23 mouse cellular contexts compared by ENCODE assay signal in genomic region chr10:122515698-122516097, GRCm38 (mm10).
DNase-seq lines count a peak whose midpoint lies in the region; ATAC-seq and TF ChIP-seq lines count a peak whose summit lies in the region.
"Had no signal": no experiment of that assay in that cellular context is flagged by ENCODE, and none has a peak within 500 bp of the region (broad histone marks: within the 10 kb centered on the region; RNA-seq: fewer than 3 reads in every experiment).

No protein-coding gene starts in this region.

- no peak for TF ChIP-seq EP300 in liver, embryonic 14.5 days (IDR thresholded peaks at IDR 0.05; ENCODE audit: low read depth)

- 0 out of 2 replicates have a peak, but pooled peaks cover 5% of the 10 kb centered on the region for H3K9me3 ChIP-seq in liver, embryonic 12.5 days (replicated peaks)
- H3K9me3 ChIP-seq in liver, embryonic 11.5 days (ENCODE audit: control insufficient read depth, low read length): peaks cover 6% of the 10 kb centered on the region; the same call in 1 of the 2 replicates
- no peaks in the 10 kb centered on the region for H3K9me3 ChIP-seq in liver, embryonic 14.5 days (ENCODE audit: control insufficient read depth, low read length)
- no peaks in the 10 kb centered on the region for H3K9me3 ChIP-seq in liver, embryonic 16.5 days (replicated peaks; ENCODE audit: control insufficient read depth, low read length)
- H3K9me3 ChIP-seq in forebrain, embryonic 14.5 days (replicated peaks; ENCODE audit: control insufficient read depth, low read length): no peaks in the 10 kb centered on the region
- H3K9me3 ChIP-seq: embryonic facial prominence, embryonic 15.5 days; forebrain, embryonic 15.5 days had no signal

- H3K4me3 ChIP-seq in liver, embryonic 12.5 days: no peak overlapping the region
- no peak overlapping the region for H3K4me3 ChIP-seq in liver, embryonic 11.5 days (ENCODE audit: low read depth, low read length)
- H3K4me3 ChIP-seq in liver, embryonic 14.5 days (ENCODE audit: insufficient read depth in 1 of 2, low read depth in 2 of 2, low read length in 2 of 2): no peak overlapping the region
- H3K4me3 ChIP-seq in liver, embryonic 16.5 days (ENCODE audit: low read depth, low read length): no peak overlapping the region
- no peak overlapping the region for H3K4me3 ChIP-seq in forebrain, embryonic 14.5 days (ENCODE audit: low read depth, low read length)
- H3K4me3 ChIP-seq: embryonic facial prominence, embryonic 13.5 days; embryonic facial prominence, embryonic 15.5 days; erythroblast, embryonic 14.5 days; forebrain, embryonic 10.5 days; forebrain, embryonic 12.5 days; forebrain, embryonic 15.5 days had no signal

- H3K27ac ChIP-seq in liver, embryonic 12.5 days: no peak overlapping the region
- no peak overlapping the region for H3K27ac ChIP-seq in liver, embryonic 11.5 days (ENCODE audit: low read depth, low read length)
- no peak overlapping the region for H3K27ac ChIP-seq in liver, embryonic 14.5 days
- H3K27ac ChIP-seq in liver, embryonic 16.5 days (ENCODE audit: low read length): peak overlapping the region; percentile 33; the same call in 1 of the 2 replicates
- H3K27ac ChIP-seq in forebrain, embryonic 14.5 days (ENCODE audit: low read depth, low read length): no peak overlapping the region
- H3K27ac ChIP-seq: embryonic facial prominence, embryonic 13.5 days; embryonic facial prominence, embryonic 15.5 days; forebrain, embryonic 10.5 days; forebrain, embryonic 12.5 days; forebrain, embryonic 15.5 days had no signal

- no peak for DNase-seq in liver, embryonic 11.5 days (ENCODE audit: low spot score)
- peak in 1 of 3 experiments; percentile 9 for DNase-seq in liver, embryonic 14.5 days (ENCODE audit: low read depth in 3 of 3, low spot score in 3 of 3)
- no peak for DNase-seq in layer of hippocampus, postnatal 25 days (ENCODE audit: extremely low spot score in 1 of 2, low spot score in 1 of 2)
- DNase-seq in left cerebral cortex, postnatal 25 days (ENCODE audit: low spot score in 2 of 2): no peak
- no peak for DNase-seq in forebrain, embryonic 14.5 days (ENCODE audit: low spot score)
- DNase-seq: adrenal gland, adult 2 months; adrenal gland, postnatal 10 days; adrenal gland, postnatal 25 days; cerebellum, adult 11 months; cerebellum, adult 18-20 months; cerebellum, adult 8-10 months; cerebellum, adult 9-11 months; cerebellum, postnatal 14 days; cerebellum, postnatal 36 days; embryo, embryonic 11 days had no signal

- H3K27me3 ChIP-seq in liver, embryonic 12.5 days (replicated peaks): no peaks in the 10 kb centered on the region
- H3K27me3 ChIP-seq in liver, embryonic 11.5 days (replicated peaks; ENCODE audit: control insufficient read depth, insufficient read depth, low read length): no peaks in the 10 kb centered on the region
- no peaks in the 10 kb centered on the region for H3K27me3 ChIP-seq in liver, embryonic 14.5 days (ENCODE audit: control insufficient read depth, insufficient read depth, low read length)
- no peaks in the 10 kb centered on the region for H3K27me3 ChIP-seq in liver, embryonic 16.5 days (ENCODE audit: control insufficient read depth, insufficient read depth, low read depth, low read length)
- H3K27me3 ChIP-seq in forebrain, embryonic 14.5 days (replicated peaks; ENCODE audit: control insufficient read depth, insufficient read depth, low read length): no peaks in the 10 kb centered on the region
- H3K27me3 ChIP-seq: embryonic facial prominence, embryonic 13.5 days; embryonic facial prominence, embryonic 15.5 days; forebrain, embryonic 12.5 days; forebrain, embryonic 15.5 days had no signal

- 69% methylated on average over 3 of the region's 3 CpGs for WGBS in liver, embryonic 12.5 days (ENCODE audit: insufficient replicate concordance)
- WGBS in liver, embryonic 11.5 days: 74% methylated on average over 3 of the region's 3 CpGs
- WGBS in liver, embryonic 14.5 days (ENCODE audit: insufficient replicate concordance): 72% methylated on average over 3 of the region's 3 CpGs
- 60% methylated on average over 3 of the region's 3 CpGs for WGBS in liver, embryonic 16.5 days (ENCODE audit: insufficient replicate concordance)
- WGBS in forebrain, embryonic 14.5 days: 90% methylated on average over 3 of the region's 3 CpGs

- intact Hi-C loops in left cerebral cortex, postnatal 25 days (cut with DNase I): no loop called here

- no peak for TF ChIP-seq CTCF in liver, embryonic 14.5 days (IDR thresholded peaks at IDR 0.05; ENCODE audit: low read depth)

- no peak overlapping the region for H3K9ac ChIP-seq in liver, embryonic 12.5 days
- no peak overlapping the region for H3K9ac ChIP-seq in liver, embryonic 11.5 days (ENCODE audit: low read depth, low read length)
- H3K9ac ChIP-seq in liver, embryonic 14.5 days (replicated peaks): no peak overlapping the region
- H3K9ac ChIP-seq in liver, embryonic 16.5 days (ENCODE audit: low read depth, low read length): no peak overlapping the region
- H3K9ac ChIP-seq in forebrain, embryonic 14.5 days (ENCODE audit: low read length): no peak overlapping the region
- H3K9ac ChIP-seq: embryonic facial prominence, embryonic 13.5 days; embryonic facial prominence, embryonic 15.5 days; forebrain, embryonic 12.5 days; forebrain, embryonic 15.5 days had no signal

- no peaks in the 10 kb centered on the region for H3K36me3 ChIP-seq in liver, embryonic 12.5 days
- H3K36me3 ChIP-seq in liver, embryonic 11.5 days (ENCODE audit: control insufficient read depth, insufficient read depth, low read length): no peaks in the 10 kb centered on the region
- H3K36me3 ChIP-seq in liver, embryonic 14.5 days (replicated peaks; ENCODE audit: control insufficient read depth, insufficient read depth, low read depth): no peaks in the 10 kb centered on the region
- no peaks in the 10 kb centered on the region for H3K36me3 ChIP-seq in liver, embryonic 16.5 days (ENCODE audit: control insufficient read depth, insufficient read depth)
- H3K36me3 ChIP-seq in forebrain, embryonic 14.5 days (ENCODE audit: control insufficient read depth, insufficient read depth, low read length): no peaks in the 10 kb centered on the region
- H3K36me3 ChIP-seq: embryonic facial prominence, embryonic 13.5 days; embryonic facial prominence, embryonic 15.5 days; forebrain, embryonic 10.5 days; forebrain, embryonic 12.5 days; forebrain, embryonic 15.5 days had no signal

- H3K4me2 ChIP-seq in liver, embryonic 12.5 days: no peak overlapping the region
- no peak overlapping the region for H3K4me2 ChIP-seq in liver, embryonic 11.5 days
- H3K4me2 ChIP-seq in liver, embryonic 14.5 days (ENCODE audit: low read depth): no peak overlapping the region
- no peak overlapping the region for H3K4me2 ChIP-seq in liver, embryonic 16.5 days (ENCODE audit: low read depth, low read length)
- no peak overlapping the region for H3K4me2 ChIP-seq in forebrain, embryonic 14.5 days (ENCODE audit: low read length)
- H3K4me2 ChIP-seq: embryonic facial prominence, embryonic 13.5 days; embryonic facial prominence, embryonic 15.5 days; forebrain, embryonic 12.5 days; forebrain, embryonic 15.5 days had no signal

- H3K4me1 ChIP-seq in liver, embryonic 12.5 days: no peaks in the 10 kb centered on the region
- no peaks in the 10 kb centered on the region for H3K4me1 ChIP-seq in liver, embryonic 11.5 days (replicated peaks; ENCODE audit: control insufficient read depth, insufficient read depth, low read length)
- H3K4me1 ChIP-seq in liver, embryonic 14.5 days (replicated peaks; ENCODE audit: control insufficient read depth in 2 of 2, insufficient read depth in 2 of 2, low read length in 1 of 2): peaks cover 0 to 6% of the 10 kb centered on the region in 2 experiments; a peak in 2 of 4 replicates
- H3K4me1 ChIP-seq in liver, embryonic 16.5 days (ENCODE audit: control insufficient read depth, low read depth, low read length): no peaks in the 10 kb centered on the region
- no peaks in the 10 kb centered on the region for H3K4me1 ChIP-seq in forebrain, embryonic 14.5 days (ENCODE audit: control insufficient read depth, insufficient read depth, low read length)
- H3K4me1 ChIP-seq: embryonic facial prominence, embryonic 13.5 days; embryonic facial prominence, embryonic 15.5 days; forebrain, embryonic 12.5 days; forebrain, embryonic 15.5 days had no signal

- peak; percentile 30; the same call in 1 of the 2 replicates for ATAC-seq in liver, embryonic 12.5 days
- no peak; the same call in 1 of the 2 replicates for ATAC-seq in liver, embryonic 11.5 days (replicated peaks; ENCODE audit: low FRiP score)
- peak; percentile 35; the same call in 1 of the 2 replicates for ATAC-seq in liver, embryonic 14.5 days (ENCODE audit: insufficient read depth)
- ATAC-seq in liver, embryonic 16.5 days (ENCODE audit: low read depth): peak; percentile 67
- no peak for ATAC-seq in forebrain, embryonic 14.5 days
- ATAC-seq: forebrain, embryonic 15.5 days had no signal

Comparison
In these comparisons a context has a peak if more than half of its experiments do, and no peak if none do; other contexts are left out.
1. ATAC-seq: peak in liver, embryonic 12.5 days (single experiment), liver, embryonic 14.5 days (single experiment) and liver, embryonic 16.5 days (single experiment); none in liver, embryonic 11.5 days (single experiment) and forebrain, embryonic 14.5 days (single experiment).